Mouse (Mus musculus) heart, adult 8-10 months (tissue): ENCODE results near the gene Gm20388. TPM values are rescaled to one million over a fixed set of nuclear protein-coding genes. Genes with fewer than 3 reads are reported as not detected.

ENCODE experiments used
- DNase-seq: peaks from one replicate; pipeline ENCODE4 v3.0.0; 2022; ENCODE audit warnings: low spot score
- total RNA-seq, 4 experiments: library from RNA; stranded (reverse); gene quantifications; 2 replicates each; pipeline ENCODE4 v1.2.4; 2022

Gene Gm20388
- total RNA-seq, 4 experiments from 2014 or later = 4.2 to 6.7 TPM; not detected in 2

GRCm38 (mm10) chr8:120259206-120259605, 348.6 kb downstream of the Gm20388 start:
- no peak for DNase-seq

- no peak for DNase-seq
These were observed 350.0 kb downstream of the Gm20388 start for GRCm38 (mm10) chr8:120260677-120261076.

- no peak for DNase-seq
These were observed 350.9 kb downstream of the Gm20388 start for GRCm38 (mm10) chr8:120261338-120262120.

GRCm38 (mm10) chr8:120263879-120264278, 353.2 kb downstream of the Gm20388 start:
- no peak for DNase-seq

- no peak for DNase-seq
These were observed 353.8 kb downstream of the Gm20388 start for GRCm38 (mm10) chr8:120264388-120264943.

DNA sequence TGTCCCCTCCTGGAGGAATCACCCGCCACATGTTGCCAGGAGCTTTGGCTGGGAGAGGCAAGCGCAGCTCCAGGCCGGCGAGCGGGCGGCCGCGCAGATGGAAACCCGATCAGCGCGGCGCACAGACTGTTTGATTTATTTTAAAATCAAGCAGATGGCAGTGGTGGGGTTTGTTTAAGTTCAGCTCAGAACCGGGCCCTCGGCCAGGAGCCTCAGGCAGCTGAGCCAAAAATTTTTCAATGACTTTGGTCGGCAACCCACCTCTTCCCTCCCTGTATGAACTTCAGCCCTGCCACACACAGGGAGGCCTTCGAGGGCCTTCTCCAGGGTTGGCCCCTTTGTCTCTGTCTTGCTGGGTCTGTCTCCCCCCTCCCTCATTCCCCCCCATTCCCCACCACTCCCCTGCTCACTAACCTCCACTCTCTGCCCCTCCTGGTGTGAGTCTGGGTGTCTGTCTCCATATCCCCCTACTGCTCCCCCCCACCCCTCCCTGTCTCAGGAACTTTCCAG, 354.4 kb downstream of the Gm20388 start:
- peak; percentile 58 for DNase-seq

DNA sequence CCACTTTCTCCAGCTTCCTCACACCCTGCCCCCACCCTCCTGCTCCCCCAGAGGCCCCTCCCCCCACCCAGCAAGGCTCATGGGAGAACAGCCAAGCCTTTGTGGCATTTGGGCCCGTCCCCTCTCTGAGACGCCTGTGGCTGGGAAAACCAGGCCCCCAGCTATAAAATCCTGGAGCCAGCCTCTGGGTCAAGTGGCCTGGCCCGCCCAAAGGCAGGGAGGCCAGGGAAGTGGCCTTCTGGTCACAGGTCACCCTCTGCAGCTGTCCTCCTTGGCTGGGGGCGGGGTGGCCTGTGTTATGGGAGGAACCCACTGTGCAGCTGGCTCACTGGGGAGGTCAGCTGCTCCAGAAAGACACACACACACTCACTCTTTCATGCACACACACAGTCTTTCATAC, 354.8 kb downstream of the Gm20388 start:
- DNase-seq = peak; percentile 66

DNA sequence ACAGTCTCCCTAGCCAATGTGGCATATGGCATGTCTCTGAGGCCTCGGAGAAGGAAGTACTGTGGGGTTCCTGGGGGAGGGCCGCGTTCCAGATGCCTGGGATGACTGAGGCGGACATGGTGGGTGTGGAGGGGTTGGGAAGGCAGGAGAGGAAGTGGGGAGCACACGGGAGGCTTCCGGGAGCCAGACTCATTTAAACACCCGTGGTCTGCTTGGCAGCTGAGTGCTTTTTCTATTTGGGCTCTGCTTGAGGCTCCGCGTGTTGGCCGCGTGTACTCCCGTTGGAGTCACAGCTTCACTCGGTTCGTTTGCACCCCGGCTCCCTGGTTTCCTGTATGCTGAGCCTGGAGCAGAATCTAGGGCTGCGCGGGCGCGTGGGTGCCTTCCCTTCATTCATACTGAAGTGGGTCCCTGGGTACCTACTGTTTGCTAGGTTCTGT, 357.9 kb downstream of the Gm20388 start:
- no peak for DNase-seq

DNA sequence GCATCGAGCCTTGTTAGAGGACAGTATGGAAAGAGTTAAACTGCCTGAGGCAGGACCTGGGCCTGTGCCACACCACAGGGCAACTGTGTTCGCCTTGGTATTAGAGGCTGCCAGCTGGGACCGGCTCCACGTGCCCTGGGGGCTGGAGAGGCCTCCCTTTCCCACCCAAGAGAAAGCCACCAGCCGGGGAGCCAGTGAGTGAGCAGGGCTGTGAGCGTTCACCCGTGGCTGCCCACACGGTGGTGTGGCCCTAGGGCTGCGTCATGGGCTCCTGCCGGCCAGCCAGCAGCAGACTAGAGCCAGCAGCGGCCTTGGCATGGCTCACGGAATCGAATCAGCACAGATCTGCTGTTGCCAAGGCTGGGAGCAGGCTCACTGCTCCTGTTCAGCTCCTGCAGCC, 359.8 kb downstream of the Gm20388 start:
- peak; percentile 48 for DNase-seq

DNA sequence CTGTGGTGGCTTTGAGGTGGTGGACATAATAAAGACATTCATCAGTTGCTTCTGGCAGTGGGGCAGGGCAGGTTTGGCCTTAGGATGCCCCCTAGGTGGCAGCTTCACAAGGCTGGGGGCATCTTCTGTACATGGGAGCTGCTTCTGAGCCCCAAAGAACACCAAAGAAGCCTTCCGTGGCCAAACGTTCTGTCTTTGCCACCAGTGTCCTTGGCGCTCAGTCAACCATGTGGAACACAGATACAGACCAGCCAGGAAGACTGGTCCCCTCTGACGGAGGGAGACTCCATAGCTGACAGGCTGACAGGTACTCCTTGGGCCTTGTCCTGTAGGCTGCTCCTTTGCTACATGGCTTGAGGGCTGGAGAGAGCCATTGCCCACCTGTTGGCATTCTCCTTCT, 362.8 kb downstream of the Gm20388 start:
- DNase-seq = no peak

- DNase-seq = peak; percentile 87
These were observed 365.6 kb downstream of the Gm20388 start for GRCm38 (mm10) chr8:120276051-120276890.

DNA sequence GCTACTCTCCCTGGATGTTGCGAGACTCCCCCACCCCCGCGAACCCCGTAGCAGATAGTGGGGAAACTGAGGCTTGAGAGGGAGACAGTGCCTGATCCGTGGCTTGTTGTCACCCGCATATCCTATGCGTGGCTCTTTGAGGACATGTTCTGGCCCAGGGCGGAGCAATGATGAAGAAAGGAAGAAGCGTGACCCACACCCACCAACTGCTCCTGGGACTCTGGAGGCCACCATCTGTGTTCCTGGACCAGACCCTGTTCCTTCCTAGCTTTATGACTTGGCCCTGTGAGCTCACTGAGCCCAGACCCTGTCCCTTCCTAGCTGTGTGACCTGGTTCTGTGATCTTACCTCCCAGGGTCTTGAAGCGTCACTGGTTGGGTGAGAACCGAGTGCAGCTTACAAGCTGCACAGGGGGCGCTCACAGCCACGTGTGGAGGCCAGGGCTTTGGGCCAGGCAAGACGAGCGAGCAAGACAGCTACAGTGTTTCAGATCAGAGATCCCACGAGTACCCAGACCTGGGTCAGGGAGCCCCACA, 366.3 kb downstream of the Gm20388 start:
- no peak for DNase-seq

- DNase-seq = no peak
These were observed 367.4 kb downstream of the Gm20388 start for GRCm38 (mm10) chr8:120278009-120278408.

DNA sequence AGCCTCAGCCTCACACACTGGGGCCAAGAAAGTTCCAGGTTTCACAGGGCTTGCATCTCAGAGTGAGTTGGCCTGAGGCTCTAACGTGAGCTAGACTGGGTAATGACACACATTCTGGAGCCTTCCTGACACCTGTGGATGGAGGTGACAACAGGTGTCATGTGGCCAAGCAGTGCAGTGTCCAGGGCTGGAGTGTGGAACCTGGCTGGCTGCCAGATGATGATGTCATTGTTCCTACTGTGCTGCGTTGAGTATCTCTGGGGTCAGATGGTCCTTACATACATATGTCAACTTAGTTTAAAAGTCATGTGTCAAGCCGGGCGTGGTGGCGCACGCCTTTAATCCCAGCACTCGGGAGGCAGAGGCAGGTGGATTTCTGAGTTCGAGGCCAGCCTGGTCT, 368.8 kb downstream of the Gm20388 start:
- DNase-seq = no peak

GRCm38 (mm10) chr8:120281487-120281886, 370.8 kb downstream of the Gm20388 start:
- DNase-seq = peak; percentile 73

- DNase-seq = no peak
These were observed 371.8 kb downstream of the Gm20388 start for GRCm38 (mm10) chr8:120282465-120282864.

DNA sequence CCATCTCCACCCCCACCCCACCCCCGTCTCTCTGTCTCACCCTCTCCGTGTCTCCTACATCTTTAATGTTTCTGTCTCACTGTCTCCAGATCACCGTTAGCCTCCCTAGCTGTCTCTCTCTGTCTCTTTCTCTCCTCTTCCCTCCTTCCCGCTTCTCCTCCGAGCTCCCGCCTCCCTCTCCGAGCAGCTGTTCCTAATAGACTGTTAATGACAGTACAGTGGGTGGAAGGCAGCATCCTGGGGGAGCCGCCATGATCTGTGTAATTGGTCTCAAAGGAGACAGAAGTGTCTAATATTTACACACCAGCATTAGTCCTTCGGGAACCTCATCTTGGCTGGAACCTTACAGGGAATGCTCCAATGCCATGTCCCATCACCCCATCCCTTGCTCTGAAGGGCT, 373.6 kb downstream of the Gm20388 start:
- DNase-seq = no peak

- no peak for DNase-seq
These were observed 374.4 kb downstream of the Gm20388 start for GRCm38 (mm10) chr8:120285033-120285432.

- DNase-seq = no peak
These were observed 375.2 kb downstream of the Gm20388 start for GRCm38 (mm10) chr8:120285878-120286277.

GRCm38 (mm10) chr8:120288122-120288908, 377.7 kb downstream of the Gm20388 start:
- no peak for DNase-seq

DNA sequence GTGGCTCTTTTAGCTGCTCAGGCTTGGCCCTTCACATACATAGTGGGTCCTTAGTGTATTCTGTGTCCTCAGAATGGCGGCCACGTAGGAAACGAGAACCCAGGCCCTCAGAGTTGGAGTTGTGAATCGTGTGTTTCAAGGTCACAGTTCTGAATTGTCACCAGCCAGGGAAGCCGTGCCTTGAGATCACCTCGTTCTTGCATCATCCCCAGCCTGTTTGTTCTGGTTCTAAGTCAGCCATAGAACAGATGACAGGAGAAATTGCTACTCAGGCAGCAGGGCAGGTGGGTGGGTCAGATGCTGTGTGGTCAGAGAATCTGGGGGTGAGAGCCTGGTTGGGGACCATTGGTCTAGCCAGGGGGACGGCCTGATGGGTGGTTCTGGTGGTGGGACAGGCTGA, 378.6 kb downstream of the Gm20388 start:
- no peak for DNase-seq
